In genomic region chr1:192052461-192052860, GRCm38 (mm10) we compare ENCODE assay signal across 17 mouse cellular contexts. TPM values are rescaled to one million over a fixed set of nuclear protein-coding genes. Genes with fewer than 3 reads are reported as not detected.
A peak's percentile ranks its signal among the peaks of the same experiment; 100 is the strongest.
DNase-seq lines count a peak whose midpoint lies in the region; ATAC-seq lines count a peak whose summit lies in the region.
"Had no signal": no experiment of that assay in that cellular context is flagged by ENCODE, and none has a peak within 500 bp of the region (broad histone marks: within the 10 kb centered on the region; RNA-seq: fewer than 3 reads in every experiment).

No protein-coding gene starts in this region.

- no peak for DNase-seq in frontal cortex, postnatal 10 days (ENCODE audit: low spot score in 2 of 2)
- peak; percentile 43 to 72 for DNase-seq in left cerebral cortex, adult 18-20 months (ENCODE audit: low spot score in 2 of 2)
- no peak for DNase-seq in left cerebral cortex, postnatal 14 days (ENCODE audit: low spot score in 2 of 2)
- peak; percentile 68 for DNase-seq in right cerebral cortex, adult 18-20 months
- no peak for DNase-seq in right cerebral cortex, postnatal 14 days
- peak; percentile 75 for DNase-seq in brain, adult 2 months (ENCODE audit: low read depth, low spot score)
- DNase-seq: adrenal gland, adult 8-10 months; adrenal gland, postnatal 25 days; cerebellum, adult 18-20 months; cerebellum, adult 9-10 months; cerebellum, postnatal 14 days; gastrocnemius, postnatal 25 days; heart, adult 2 months had no signal

- ATAC-seq in frontal cortex, adult (ENCODE audit: low TSS enrichment): peak; percentile 96
- ATAC-seq: activated CD4-positive, CD25-positive, alpha-beta regulatory T cell, adult 4 months; forebrain, embryonic 13.5 days; forebrain, embryonic 16.5 days had no signal

- intact Hi-C loops in left cerebral cortex, postnatal 14 days (cut with DNase I): no loop called here

RNA-seq across cellular contexts. Expression of gene Traf5, which starts 39.9 kb away (rescaled TPM):
- 1 to 10 TPM; 4.6 to 7.4 TPM for total RNA-seq in left cerebral cortex, adult 18-20 months (2021)
- total RNA-seq in left cerebral cortex, postnatal 14 days (2021): 1 to 10 TPM; 6.4 to 6.8 TPM

Comparison
In these comparisons a context has a peak if more than half of its experiments do, and no peak if none do; other contexts are left out.
1. DNase-seq: peak in left cerebral cortex, adult 18-20 months (2 of 2), right cerebral cortex, adult 18-20 months (single experiment) and brain, adult 2 months (single experiment); none in frontal cortex, postnatal 10 days (0 of 2), left cerebral cortex, postnatal 14 days (0 of 2) and right cerebral cortex, postnatal 14 days (single experiment).